Mouse (Mus musculus): ENCODE data around the gene Larp6. TPM values are rescaled to one million over a fixed set of nuclear protein-coding genes. Genes with fewer than 3 reads are reported as not detected.

Larp6 gene
- polyA plus RNA-seq, 1 experiment from 2014 or later, result 1.7 TPM

GRCm38 (mm10) chr9:60769711-60770111 lies 56.9 kb downstream of the Larp6 start:
- Histone ChIP-seq H3K4me1 (ENCODE audit: insufficient read depth, low read length) (peaks cover 26% of the 10 kb centered on the region), H3K27me3 (ENCODE audit: insufficient read depth, low read length) (no peaks in the 10 kb centered on the region), H3K9me3 (ENCODE audit: low read length) (0 out of 2 replicates have a peak, but pooled peaks cover 4% of the 10 kb centered on the region), H3K4me3 (ENCODE audit: low read length) (no peak overlapping the region), H3K9ac (replicated peaks; ENCODE audit: low read length) (no peak overlapping the region), H3K36me3 (ENCODE audit: insufficient read depth, low read length) (no peaks in the 10 kb centered on the region), H3K27ac (ENCODE audit: low read length) (no peak overlapping the region), H3K4me2 (replicated peaks; ENCODE audit: low read depth, low read length) (no peak overlapping the region)
- WGBS, result 67% methylated on average over 6 of the region's 6 CpGs
- no peak for ATAC-seq (ENCODE audit: low FRiP score, low TSS enrichment)

GRCm38 (mm10) chr9:60773713-60774112 lies 60.9 kb downstream of the Larp6 start:
- Histone ChIP-seq H3K4me3 (ENCODE audit: low read length) (no peak overlapping the region), H3K27ac (ENCODE audit: low read length) (no peak overlapping the region), H3K9me3 (ENCODE audit: low read length) (0 out of 2 replicates have a peak, but pooled peaks cover 4% of the 10 kb centered on the region), H3K4me2 (replicated peaks; ENCODE audit: low read depth, low read length) (no peak overlapping the region), H3K36me3 (ENCODE audit: insufficient read depth, low read length) (no peaks in the 10 kb centered on the region), H3K9ac (replicated peaks; ENCODE audit: low read length) (no peak overlapping the region), H3K27me3 (ENCODE audit: insufficient read depth, low read length) (no peaks in the 10 kb centered on the region), H3K4me1 (ENCODE audit: insufficient read depth, low read length) (peaks cover 15% of the 10 kb centered on the region)
- no peak for ATAC-seq (ENCODE audit: low FRiP score, low TSS enrichment)
- 84% methylated on average over 2 of the region's 2 CpGs for WGBS

- Histone ChIP-seq H3K36me3 (ENCODE audit: insufficient read depth, low read length) (no peaks in the 10 kb centered on the region), H3K4me3 (ENCODE audit: low read length) (no peak overlapping the region), H3K4me2 (replicated peaks; ENCODE audit: low read depth, low read length) (no peak overlapping the region), H3K4me1 (ENCODE audit: insufficient read depth, low read length) (no peaks in the 10 kb centered on the region), H3K27ac (ENCODE audit: low read length) (no peak overlapping the region), H3K27me3 (ENCODE audit: insufficient read depth, low read length) (no peaks in the 10 kb centered on the region), H3K9ac (replicated peaks; ENCODE audit: low read length) (no peak overlapping the region), H3K9me3 (ENCODE audit: low read length) (0 out of 2 replicates have a peak, but pooled peaks cover 4% of the 10 kb centered on the region)
- no peak for ATAC-seq (ENCODE audit: low FRiP score, low TSS enrichment)
- 78% methylated on average over 9 of the region's 9 CpGs for WGBS
Measured at GRCm38 (mm10) chr9:60776899-60777298, 64.1 kb downstream of the Larp6 start.

- WGBS, result 87% methylated on average over 9 of the region's 9 CpGs
Measured at GRCm38 (mm10) chr9:60782057-60782789, 69.4 kb downstream of the Larp6 start.

GRCm38 (mm10) chr9:60785069-60785468 lies 72.3 kb downstream of the Larp6 start:
- Histone ChIP-seq H3K36me3 (ENCODE audit: insufficient read depth, low read length) (no peaks in the 10 kb centered on the region), H3K4me2 (replicated peaks; ENCODE audit: low read depth, low read length) (no peak overlapping the region), H3K27me3 (ENCODE audit: insufficient read depth, low read length) (no peaks in the 10 kb centered on the region), H3K27ac (ENCODE audit: low read length) (no peak overlapping the region), H3K4me3 (ENCODE audit: low read length) (no peak overlapping the region), H3K4me1 (ENCODE audit: insufficient read depth, low read length) (no peaks in the 10 kb centered on the region), H3K9me3 (ENCODE audit: low read length) (no peaks in the 10 kb centered on the region), H3K9ac (replicated peaks; ENCODE audit: low read length) (no peak overlapping the region)
- ATAC-seq (ENCODE audit: low FRiP score, low TSS enrichment), result no peak
- 71% methylated on average over 4 of the region's 4 CpGs for WGBS

More at GRCm38 (mm10) chr9:60782057-60782789, 69.4 kb downstream of the Larp6 start:
- no peak overlapping the region for H3K27ac ChIP-seq (ENCODE audit: low read length)
- H3K4me3 ChIP-seq (ENCODE audit: low read length), result no peak overlapping the region
- no peaks in the 10 kb centered on the region for H3K27me3 ChIP-seq (ENCODE audit: insufficient read depth, low read length)
- ATAC-seq (ENCODE audit: low FRiP score, low TSS enrichment), result no peak
- H3K36me3 ChIP-seq (ENCODE audit: insufficient read depth, low read length), result no peaks in the 10 kb centered on the region
- no peak overlapping the region for H3K9ac ChIP-seq (replicated peaks; ENCODE audit: low read length)
- H3K4me1 ChIP-seq (ENCODE audit: insufficient read depth, low read length), result no peaks in the 10 kb centered on the region
- H3K4me2 ChIP-seq (replicated peaks; ENCODE audit: low read depth, low read length), result no peak overlapping the region
- no peaks in the 10 kb centered on the region for H3K9me3 ChIP-seq (ENCODE audit: low read length)

- Histone ChIP-seq H3K4me3 (ENCODE audit: low read length) (no peak overlapping the region), H3K36me3 (ENCODE audit: insufficient read depth, low read length) (no peaks in the 10 kb centered on the region), H3K4me2 (replicated peaks; ENCODE audit: low read depth, low read length) (no peak overlapping the region), H3K27ac (ENCODE audit: low read length) (no peak overlapping the region), H3K9me3 (ENCODE audit: low read length) (no peaks in the 10 kb centered on the region), H3K4me1 (ENCODE audit: insufficient read depth, low read length) (no peaks in the 10 kb centered on the region; the same call in 1 of the 2 replicates), H3K9ac (replicated peaks; ENCODE audit: low read length) (no peak overlapping the region), H3K27me3 (ENCODE audit: insufficient read depth, low read length) (no peaks in the 10 kb centered on the region)
- no peak for ATAC-seq (ENCODE audit: low FRiP score, low TSS enrichment)
- WGBS, result 19% methylated on average over 2 of the region's 2 CpGs
Measured at GRCm38 (mm10) chr9:60787517-60788110, 74.8 kb downstream of the Larp6 start.

Other genes starting within 250 kb of the Larp6 start
- 24.5 and 27.8 TPM in 2 replicates for gene Thsd4, start 190.9 kb upstream of the Larp6 start, polyA plus RNA-seq (2015; fragmentation: Nextera tagmentation; extraction: Ambion mirVana)
- 15.8 and 16.7 TPM in 2 replicates for gene Lrrc49, start 24.8 kb upstream of the Larp6 start, polyA plus RNA-seq (2015; fragmentation: Nextera tagmentation; extraction: Ambion mirVana)
- gene Uaca, start 81.6 kb downstream of the Larp6 start, polyA plus RNA-seq (2015; fragmentation: Nextera tagmentation; extraction: Ambion mirVana), result 38.0 and 40.4 TPM in 2 replicates

All from kidney, embryonic 16.5 days (tissue).